Mouse (Mus musculus) adrenal gland, postnatal 10 days (tissue): ENCODE measurements at regions not wholly inside any gene's neighbourhood (a gene's known extent, or its start where the extent isn't known, plus 50 kb on each side); places are given as distances from the start of the nearest gene placed in this dataset.

Experiments used
- DNase-seq: peaks from one replicate; pipeline ENCODE4 v3.0.0; 2021; ENCODE audit warnings: mixed read lengths

GRCm38 (mm10) chr12:11981743-11982142 is 280.2 kb upstream of the Fam49a start:
- DNase-seq: no peak

- no peak for DNase-seq
Observed at GRCm38 (mm10) chr12:11993513-11993912, 268.4 kb upstream of the Fam49a start.

GRCm38 (mm10) chr12:11999199-11999598 is 262.7 kb upstream of the Fam49a start:
- no peak for DNase-seq

GRCm38 (mm10) chr12:12002414-12002813 is 259.5 kb upstream of the Fam49a start:
- no peak for DNase-seq

- no peak for DNase-seq
Observed at GRCm38 (mm10) chr12:12010592-12010991, 251.3 kb upstream of the Fam49a start.

- no peak for DNase-seq
Observed at GRCm38 (mm10) chr12:12023819-12024470, 238.0 kb upstream of the Fam49a start.

- peak; percentile 12 for DNase-seq
Observed at GRCm38 (mm10) chr12:12030039-12030550, 231.8 kb upstream of the Fam49a start.

- DNase-seq: no peak
Observed at GRCm38 (mm10) chr12:12034521-12034920, 227.4 kb upstream of the Fam49a start.

- DNase-seq: no peak
Observed at GRCm38 (mm10) chr12:12039217-12039616, 222.7 kb upstream of the Fam49a start.

- DNase-seq: no peak
Observed at GRCm38 (mm10) chr12:12062215-12062614, 199.7 kb upstream of the Fam49a start.

- no peak for DNase-seq
Observed at GRCm38 (mm10) chr12:12063910-12064309, 198.0 kb upstream of the Fam49a start.

- no peak for DNase-seq
Observed at GRCm38 (mm10) chr12:12064395-12064794, 197.5 kb upstream of the Fam49a start.

- no peak for DNase-seq
Observed at GRCm38 (mm10) chr12:12088338-12088737, 173.6 kb upstream of the Fam49a start.
